Mouse (Mus musculus) embryo, embryonic 9.5 days (tissue): ENCODE results near the gene Bcl10.
"Not testable (repeated sequence)": the region's sequence is repeated elsewhere in the genome, so short reads cannot be mapped to it uniquely, and the experiment has no call there.

Experiments used
- DNase-seq: peaks from one replicate; pipeline ENCODE4 v3.0.0-alpha.2; 2017; ENCODE audit errors: extremely low spot score

Gene Bcl10

DNA sequence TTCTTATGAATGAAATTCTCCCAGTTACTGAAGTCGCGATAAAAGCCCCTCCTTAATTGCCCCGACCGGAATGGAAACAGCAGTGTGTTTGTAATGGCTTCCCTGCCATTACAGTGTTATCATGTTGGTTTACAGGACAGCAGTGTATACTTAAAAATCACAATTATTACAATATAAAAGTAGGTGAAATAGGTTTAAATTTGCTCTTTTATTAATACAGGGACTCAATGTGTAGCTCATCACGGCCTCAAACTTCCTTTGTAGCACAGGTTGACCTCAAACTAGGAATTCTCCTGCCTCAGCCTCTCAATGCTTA is 28.2 kb downstream of the Bcl10 start:
- DNase-seq: no peak

DNA sequence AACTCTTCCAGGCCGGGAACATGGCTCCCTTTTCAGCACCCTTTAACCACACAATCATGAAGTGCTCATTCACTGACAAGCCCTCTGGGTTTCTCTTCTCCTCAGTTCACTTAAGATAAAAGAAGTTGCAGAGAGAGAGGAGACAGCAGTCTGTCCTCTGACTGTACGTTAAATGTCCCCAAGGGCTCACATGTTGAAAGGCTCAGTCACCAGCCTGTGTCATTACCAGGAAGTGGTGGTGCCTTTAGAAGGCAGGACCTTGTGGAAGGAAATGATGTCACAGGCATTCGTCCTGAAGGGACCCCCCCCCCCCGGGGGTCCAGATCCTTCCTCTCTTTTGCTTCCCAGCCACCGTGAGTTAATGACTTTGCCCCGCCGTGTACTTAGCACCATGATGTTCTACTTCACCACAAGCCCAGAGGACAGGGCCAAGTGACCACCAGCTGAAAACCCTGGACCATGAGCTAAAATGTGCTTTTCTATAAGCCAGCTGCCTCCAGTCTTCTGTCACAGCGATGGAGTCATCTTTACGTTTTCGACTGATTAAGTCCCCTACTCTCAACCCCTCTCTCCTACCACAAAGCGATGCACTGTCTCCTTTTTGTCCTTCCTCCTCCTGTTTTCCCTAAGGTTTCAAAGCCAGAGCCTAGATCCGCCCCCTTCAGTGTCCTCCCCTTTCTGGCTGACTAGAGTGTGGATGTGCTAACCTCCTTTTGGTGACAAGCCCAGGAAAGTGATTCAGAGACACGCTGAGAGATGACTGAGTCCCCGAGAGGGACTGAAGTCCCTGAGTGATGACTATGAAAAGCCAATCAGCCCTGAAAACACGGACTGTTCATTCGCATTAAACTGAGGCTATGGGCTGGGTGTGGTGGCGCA is 28.9 kb downstream of the Bcl10 start:
- DNase-seq: no peak

- no peak for DNase-seq
These were observed 30.3 kb downstream of the Bcl10 start for GRCm38 (mm10) chr3:145952945-145953344.

GRCm38 (mm10) chr3:145953411-145953810 is 30.8 kb downstream of the Bcl10 start:
- no peak for DNase-seq

GRCm38 (mm10) chr3:145959824-145960223 is 37.2 kb downstream of the Bcl10 start:
- no peak for DNase-seq

- no peak for DNase-seq
These were observed 39.8 kb downstream of the Bcl10 start for GRCm38 (mm10) chr3:145962411-145962810.

DNA sequence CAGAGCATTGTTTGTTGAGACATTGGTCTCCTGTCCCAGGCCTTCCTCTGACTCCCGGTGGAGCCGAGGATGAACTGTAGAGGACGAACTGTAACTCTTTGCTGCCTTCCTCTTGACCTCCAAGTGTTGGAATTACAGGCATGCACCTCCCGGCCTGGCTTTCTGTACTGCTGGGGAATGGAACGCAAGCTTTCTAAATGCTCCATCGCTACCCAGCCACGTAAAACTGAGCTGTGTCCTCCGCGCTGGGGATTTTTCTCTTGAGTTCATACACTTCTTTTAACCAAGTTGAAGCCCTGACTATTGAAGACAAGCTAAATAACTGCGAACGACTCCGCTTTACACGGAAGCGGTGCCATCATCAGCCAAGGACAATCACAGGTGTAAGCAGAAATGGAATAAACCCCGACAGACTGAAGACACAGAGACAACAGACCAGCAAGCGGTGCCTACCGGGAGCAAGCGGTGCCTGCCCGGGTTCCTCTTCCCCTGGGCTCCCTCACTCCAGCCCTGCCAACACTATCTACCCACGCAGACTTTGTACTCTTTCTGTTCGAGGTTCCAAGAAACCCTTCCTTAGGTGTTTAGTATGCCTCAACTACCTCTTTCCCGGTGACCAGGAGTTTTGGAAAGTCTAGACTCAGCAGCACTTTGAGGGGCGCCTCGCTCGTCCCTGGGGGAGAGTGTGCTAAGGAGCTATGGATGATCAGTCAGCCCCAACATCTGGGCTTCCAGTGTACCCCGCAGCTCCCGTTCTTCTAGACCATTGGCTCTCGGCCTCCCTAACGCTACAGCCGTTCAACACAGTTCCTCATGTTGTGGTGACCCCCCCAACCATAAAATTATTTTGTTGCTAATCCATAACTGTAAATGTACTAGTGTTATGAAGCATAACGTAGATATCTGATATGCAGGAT is 40.8 kb downstream of the Bcl10 start:
- DNase-seq: peak; percentile 41

DNA sequence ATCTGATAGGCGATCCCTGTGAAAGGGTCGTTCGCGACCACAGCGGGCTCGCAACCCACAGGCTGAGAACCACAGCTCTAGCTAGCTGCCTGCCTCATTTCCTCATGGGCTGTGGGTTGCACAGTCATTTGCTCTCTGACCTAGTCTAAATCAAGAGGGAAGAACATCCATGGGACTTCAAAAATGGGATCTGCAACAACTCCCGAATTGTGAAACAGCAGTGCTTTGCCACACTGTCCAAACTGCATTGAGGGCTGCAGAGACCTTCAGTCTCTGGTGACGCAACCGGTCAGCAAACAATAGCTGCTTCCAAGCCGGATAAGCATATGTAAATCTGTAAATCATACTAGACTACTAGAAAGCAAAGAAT is 41.4 kb downstream of the Bcl10 start:
- DNase-seq: peak; percentile 41

GRCm38 (mm10) chr3:145964473-145964872 is 41.9 kb downstream of the Bcl10 start:
- peak; percentile 60 for DNase-seq

GRCm38 (mm10) chr3:145965583-145965982 is 43.0 kb downstream of the Bcl10 start:
- not testable (repeated sequence) for DNase-seq

DNA sequence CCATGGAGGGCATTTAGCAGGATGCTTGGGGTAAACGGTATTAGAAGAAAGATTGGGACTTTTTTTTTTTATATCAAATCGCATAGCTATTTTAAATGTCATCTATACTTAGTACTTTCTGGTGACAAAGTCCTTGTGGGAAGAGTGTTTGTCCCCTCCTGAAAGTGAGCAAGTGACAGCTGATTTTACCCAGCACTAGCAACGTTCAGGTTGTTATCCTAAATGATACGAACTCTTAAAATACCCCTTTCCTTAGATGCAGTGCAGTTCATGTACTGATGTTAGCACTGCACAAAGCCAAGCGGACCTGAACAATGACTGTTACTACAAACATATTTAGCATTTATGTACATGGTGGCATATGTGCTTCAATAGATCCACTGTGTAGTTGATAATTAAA is 44.2 kb downstream of the Bcl10 start:
- no peak for DNase-seq

DNA sequence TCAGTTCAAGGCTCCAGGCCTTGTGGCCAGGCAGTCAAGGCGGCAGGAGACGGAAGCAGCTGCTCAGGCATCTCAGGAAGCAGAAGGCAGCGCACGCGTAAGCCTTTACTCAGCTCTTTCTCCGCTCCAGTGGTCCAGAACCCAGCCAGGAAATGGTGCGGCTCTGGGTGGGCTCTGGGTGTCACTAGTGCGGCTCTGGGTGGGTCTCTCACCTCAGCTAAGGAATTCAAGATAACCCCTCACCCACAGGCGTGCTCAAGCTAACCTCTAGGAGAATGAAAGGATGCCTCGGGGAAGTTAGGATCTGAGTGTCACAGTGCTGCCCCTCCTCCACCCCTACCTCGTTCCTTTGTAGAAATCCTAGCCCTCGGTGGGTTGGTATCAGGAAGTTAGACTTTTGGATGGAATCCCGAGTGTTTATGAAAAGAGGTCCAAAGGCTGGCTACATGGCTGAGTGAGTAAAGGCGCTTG is 46.5 kb downstream of the Bcl10 start:
- DNase-seq: peak; percentile 33

DNA sequence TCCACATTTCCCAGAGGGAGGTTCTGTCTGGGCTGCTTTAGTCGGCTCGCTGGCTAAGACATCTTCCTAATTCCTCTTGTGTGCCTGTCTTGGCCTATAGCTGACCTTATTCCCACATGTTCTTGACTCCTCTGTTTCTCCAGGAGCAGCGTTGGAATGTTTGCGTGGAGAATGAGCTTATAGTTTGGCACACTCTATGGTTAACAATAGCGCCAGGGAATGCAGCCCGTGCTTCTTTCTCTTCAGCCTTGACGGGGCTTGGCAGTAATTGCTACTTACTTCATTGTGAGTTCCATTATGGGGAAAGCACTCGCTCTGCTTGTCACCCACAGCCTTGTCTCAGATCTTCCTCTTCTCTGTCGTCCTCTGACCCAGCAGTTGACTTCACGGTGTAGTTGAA is 48.9 kb downstream of the Bcl10 start:
- no peak for DNase-seq

- no peak for DNase-seq
These were observed 52.4 kb downstream of the Bcl10 start for GRCm38 (mm10) chr3:145974986-145975385.
